Mouse (Mus musculus): ENCODE measurements around the gene Unc79.

- no peak for TF ChIP-seq CTCF (IDR thresholded peaks at IDR 0.05)
- TF ChIP-seq EP300 (IDR thresholded peaks at IDR 0.05), result no peak
Measured at GRCm38 (mm10) chr12:103229058-103229457, 280.4 kb downstream of the Unc79 start.
